Mouse (Mus musculus) bone marrow, adult 2 months (tissue): ENCODE results near the gene Hmgcl.

Experiments used
- CTCF ChIP-seq: fragments of 200-500 bp; IDR thresholded peaks from 2 replicates; pipeline ENCODE4 v1.5.1; 2011; ENCODE audit warnings: low read length, control low read depth; ENCODE audit not compliant: control insufficient read depth, insufficient read depth
- POLR2A ChIP-seq: fragments of 200-500 bp; IDR thresholded peaks from 2 replicates; pipeline ENCODE4 v1.6.1; 2011; ENCODE audit warnings: low read depth, mild to moderate bottlenecking, control low read depth, low read length, borderline replicate concordance; ENCODE audit not compliant: control insufficient read depth

GRCm38 (mm10) chr4:135971805-135972555 lies 25.7 kb downstream of the Hmgcl start:
- TF ChIP-seq CTCF (no peak), POLR2A (no peak)
